Mouse (Mus musculus): ENCODE measurements around the gene Nox4. TPM values are rescaled to one million over a fixed set of nuclear protein-coding genes. Genes with fewer than 3 reads are reported as not detected.

The Nox4 gene
- polyA plus RNA-seq, 1 experiment from 2014 or later: 2.8 TPM

- H3K9me3 ChIP-seq (ENCODE audit: control insufficient read depth, low read length): no peaks in the 10 kb centered on the region
- no peak overlapping the region for H3K9ac ChIP-seq (replicated peaks; ENCODE audit: low read length)
- no peak overlapping the region for H3K4me2 ChIP-seq (ENCODE audit: low read length)
- H3K36me3 ChIP-seq (ENCODE audit: control insufficient read depth, insufficient read depth, low read length): no peaks in the 10 kb centered on the region
- WGBS: 88% methylated on average over 3 of the region's 3 CpGs
- no peaks in the 10 kb centered on the region for H3K27me3 ChIP-seq (ENCODE audit: control insufficient read depth, insufficient read depth, low read length)
- ATAC-seq (ENCODE audit: low FRiP score, low TSS enrichment) (no peak), DNase-seq (no peak)
- H3K27ac ChIP-seq (replicated peaks; ENCODE audit: low read depth, low read length): no peak overlapping the region
- no peak overlapping the region for H3K4me3 ChIP-seq (replicated peaks; ENCODE audit: low read depth, low read length)
- no peaks in the 10 kb centered on the region for H3K4me1 ChIP-seq (ENCODE audit: control insufficient read depth, insufficient read depth, low read length)
Observed at GRCm38 (mm10) chr7:87345598-87345997, 99.7 kb downstream of the Nox4 start.

GRCm38 (mm10) chr7:87352818-87353217, 106.9 kb downstream of the Nox4 start:
- ATAC-seq (ENCODE audit: low FRiP score, low TSS enrichment) (no peak), DNase-seq (no peak)
- Histone ChIP-seq H3K4me2 (ENCODE audit: low read length) (no peak overlapping the region), H3K9me3 (ENCODE audit: control insufficient read depth, low read length) (no peaks in the 10 kb centered on the region), H3K27ac (replicated peaks; ENCODE audit: low read depth, low read length) (no peak overlapping the region), H3K4me3 (replicated peaks; ENCODE audit: low read depth, low read length) (no peak overlapping the region), H3K36me3 (ENCODE audit: control insufficient read depth, insufficient read depth, low read length) (no peaks in the 10 kb centered on the region), H3K4me1 (ENCODE audit: control insufficient read depth, insufficient read depth, low read length) (no peaks in the 10 kb centered on the region), H3K9ac (replicated peaks; ENCODE audit: low read length) (no peak overlapping the region), H3K27me3 (ENCODE audit: control insufficient read depth, insufficient read depth, low read length) (no peaks in the 10 kb centered on the region)
- WGBS: 13% methylated on average over 2 of the region's 2 CpGs

- Histone ChIP-seq H3K4me2 (ENCODE audit: low read length) (no peak overlapping the region), H3K4me3 (replicated peaks; ENCODE audit: low read depth, low read length) (no peak overlapping the region), H3K9ac (replicated peaks; ENCODE audit: low read length) (no peak overlapping the region), H3K4me1 (ENCODE audit: control insufficient read depth, insufficient read depth, low read length) (no peaks in the 10 kb centered on the region), H3K27ac (replicated peaks; ENCODE audit: low read depth, low read length) (no peak overlapping the region), H3K27me3 (ENCODE audit: control insufficient read depth, insufficient read depth, low read length) (no peaks in the 10 kb centered on the region), H3K9me3 (ENCODE audit: control insufficient read depth, low read length) (no peaks in the 10 kb centered on the region), H3K36me3 (ENCODE audit: control insufficient read depth, insufficient read depth, low read length) (no peaks in the 10 kb centered on the region)
- DNase-seq (no peak), ATAC-seq (ENCODE audit: low FRiP score, low TSS enrichment) (no peak)
Observed at GRCm38 (mm10) chr7:87367834-87368233, 121.9 kb downstream of the Nox4 start.

- no peak overlapping the region for H3K4me3 ChIP-seq (replicated peaks; ENCODE audit: low read depth, low read length)
- ATAC-seq (ENCODE audit: low FRiP score, low TSS enrichment) (no peak), DNase-seq (no peak)
- no peaks in the 10 kb centered on the region for H3K36me3 ChIP-seq (ENCODE audit: control insufficient read depth, insufficient read depth, low read length)
- no peak overlapping the region for H3K4me2 ChIP-seq (ENCODE audit: low read length)
- no peak overlapping the region for H3K27ac ChIP-seq (replicated peaks; ENCODE audit: low read depth, low read length)
- H3K4me1 ChIP-seq (ENCODE audit: control insufficient read depth, insufficient read depth, low read length): no peaks in the 10 kb centered on the region
- H3K9ac ChIP-seq (replicated peaks; ENCODE audit: low read length): no peak overlapping the region
- no peaks in the 10 kb centered on the region for H3K9me3 ChIP-seq (ENCODE audit: control insufficient read depth, low read length)
- H3K27me3 ChIP-seq (ENCODE audit: control insufficient read depth, insufficient read depth, low read length): no peaks in the 10 kb centered on the region
- WGBS: 98% methylated on average over 1 of the region's 1 CpGs
Observed at GRCm38 (mm10) chr7:87369131-87369530, 123.2 kb downstream of the Nox4 start.

- H3K27me3 ChIP-seq (ENCODE audit: control insufficient read depth, insufficient read depth, low read length): no peaks in the 10 kb centered on the region
- DNase-seq (no peak), ATAC-seq (ENCODE audit: low FRiP score, low TSS enrichment) (no peak)
- H3K4me3 ChIP-seq (replicated peaks; ENCODE audit: low read depth, low read length): no peak overlapping the region
- H3K36me3 ChIP-seq (ENCODE audit: control insufficient read depth, insufficient read depth, low read length): no peaks in the 10 kb centered on the region
- no peak overlapping the region for H3K27ac ChIP-seq (replicated peaks; ENCODE audit: low read depth, low read length)
- 91% methylated on average over 2 of the region's 2 CpGs for WGBS
- no peak overlapping the region for H3K4me2 ChIP-seq (ENCODE audit: low read length)
- H3K9ac ChIP-seq (replicated peaks; ENCODE audit: low read length): no peak overlapping the region
- H3K4me1 ChIP-seq (ENCODE audit: control insufficient read depth, insufficient read depth, low read length): no peaks in the 10 kb centered on the region
- H3K9me3 ChIP-seq (ENCODE audit: control insufficient read depth, low read length): no peaks in the 10 kb centered on the region
Observed at GRCm38 (mm10) chr7:87370789-87371188, 124.9 kb downstream of the Nox4 start.

GRCm38 (mm10) chr7:87371316-87371715, 125.4 kb downstream of the Nox4 start:
- Histone ChIP-seq H3K36me3 (ENCODE audit: control insufficient read depth, insufficient read depth, low read length) (no peaks in the 10 kb centered on the region), H3K4me2 (ENCODE audit: low read length) (no peak overlapping the region), H3K27me3 (ENCODE audit: control insufficient read depth, insufficient read depth, low read length) (no peaks in the 10 kb centered on the region), H3K4me3 (replicated peaks; ENCODE audit: low read depth, low read length) (no peak overlapping the region), H3K4me1 (ENCODE audit: control insufficient read depth, insufficient read depth, low read length) (no peaks in the 10 kb centered on the region), H3K27ac (replicated peaks; ENCODE audit: low read depth, low read length) (no peak overlapping the region), H3K9ac (replicated peaks; ENCODE audit: low read length) (no peak overlapping the region), H3K9me3 (ENCODE audit: control insufficient read depth, low read length) (no peaks in the 10 kb centered on the region)
- DNase-seq (no peak), ATAC-seq (ENCODE audit: low FRiP score, low TSS enrichment) (no peak)
- 96% methylated on average over 2 of the region's 2 CpGs for WGBS

- Histone ChIP-seq H3K9me3 (ENCODE audit: control insufficient read depth, low read length) (no peaks in the 10 kb centered on the region), H3K4me2 (ENCODE audit: low read length) (no peak overlapping the region), H3K27me3 (ENCODE audit: control insufficient read depth, insufficient read depth, low read length) (no peaks in the 10 kb centered on the region), H3K9ac (replicated peaks; ENCODE audit: low read length) (no peak overlapping the region), H3K4me1 (ENCODE audit: control insufficient read depth, insufficient read depth, low read length) (no peaks in the 10 kb centered on the region), H3K4me3 (replicated peaks; ENCODE audit: low read depth, low read length) (no peak overlapping the region), H3K36me3 (ENCODE audit: control insufficient read depth, insufficient read depth, low read length) (no peaks in the 10 kb centered on the region), H3K27ac (replicated peaks; ENCODE audit: low read depth, low read length) (no peak overlapping the region)
- DNase-seq: no peak
- no peak for ATAC-seq (ENCODE audit: low FRiP score, low TSS enrichment)
Observed at GRCm38 (mm10) chr7:87374322-87374721, 128.4 kb downstream of the Nox4 start.

- no peaks in the 10 kb centered on the region for H3K4me1 ChIP-seq (ENCODE audit: control insufficient read depth, insufficient read depth, low read length)
- H3K9me3 ChIP-seq (ENCODE audit: control insufficient read depth, low read length): no peaks in the 10 kb centered on the region
- no peak for ATAC-seq (ENCODE audit: low FRiP score, low TSS enrichment)
- 70% methylated on average over 2 of the region's 2 CpGs for WGBS
- no peak for DNase-seq
- H3K9ac ChIP-seq (replicated peaks; ENCODE audit: low read length): no peak overlapping the region
- no peak overlapping the region for H3K4me3 ChIP-seq (replicated peaks; ENCODE audit: low read depth, low read length)
- H3K36me3 ChIP-seq (ENCODE audit: control insufficient read depth, insufficient read depth, low read length): no peaks in the 10 kb centered on the region
- no peak overlapping the region for H3K27ac ChIP-seq (replicated peaks; ENCODE audit: low read depth, low read length)
- H3K4me2 ChIP-seq (ENCODE audit: low read length): no peak overlapping the region
- H3K27me3 ChIP-seq (ENCODE audit: control insufficient read depth, insufficient read depth, low read length): no peaks in the 10 kb centered on the region
Observed at GRCm38 (mm10) chr7:87374935-87375334, 129.0 kb downstream of the Nox4 start.

GRCm38 (mm10) chr7:87397023-87397422, 151.1 kb downstream of the Nox4 start:
- no peak for ATAC-seq (ENCODE audit: low FRiP score, low TSS enrichment)
- H3K27me3 ChIP-seq (ENCODE audit: control insufficient read depth, insufficient read depth, low read length): no peaks in the 10 kb centered on the region

More at GRCm38 (mm10) chr7:87397023-87397422, 151.1 kb downstream of the Nox4 start:
- WGBS: 92% methylated on average over 7 of the region's 7 CpGs
- no peak overlapping the region for H3K27ac ChIP-seq (replicated peaks; ENCODE audit: low read depth, low read length)
- H3K4me2 ChIP-seq (ENCODE audit: low read length): no peak overlapping the region
- no peaks in the 10 kb centered on the region for H3K36me3 ChIP-seq (ENCODE audit: control insufficient read depth, insufficient read depth, low read length)
- no peak for DNase-seq
- H3K4me1 ChIP-seq (ENCODE audit: control insufficient read depth, insufficient read depth, low read length): no peaks in the 10 kb centered on the region
- H3K4me3 ChIP-seq (replicated peaks; ENCODE audit: low read depth, low read length): no peak overlapping the region
- no peaks in the 10 kb centered on the region for H3K9me3 ChIP-seq (ENCODE audit: control insufficient read depth, low read length)
- no peak overlapping the region for H3K9ac ChIP-seq (replicated peaks; ENCODE audit: low read length)
